Mouse (Mus musculus): Measurements from ENCODE around the gene 3110082I17Rik. TPM values are rescaled to one million over a fixed set of nuclear protein-coding genes. Genes with fewer than 3 reads are reported as not detected.

3110082I17Rik gene
- 11.0 and 14.6 TPM in 2 replicates for polyA plus RNA-seq (2012; rRNA removed)

DNA sequence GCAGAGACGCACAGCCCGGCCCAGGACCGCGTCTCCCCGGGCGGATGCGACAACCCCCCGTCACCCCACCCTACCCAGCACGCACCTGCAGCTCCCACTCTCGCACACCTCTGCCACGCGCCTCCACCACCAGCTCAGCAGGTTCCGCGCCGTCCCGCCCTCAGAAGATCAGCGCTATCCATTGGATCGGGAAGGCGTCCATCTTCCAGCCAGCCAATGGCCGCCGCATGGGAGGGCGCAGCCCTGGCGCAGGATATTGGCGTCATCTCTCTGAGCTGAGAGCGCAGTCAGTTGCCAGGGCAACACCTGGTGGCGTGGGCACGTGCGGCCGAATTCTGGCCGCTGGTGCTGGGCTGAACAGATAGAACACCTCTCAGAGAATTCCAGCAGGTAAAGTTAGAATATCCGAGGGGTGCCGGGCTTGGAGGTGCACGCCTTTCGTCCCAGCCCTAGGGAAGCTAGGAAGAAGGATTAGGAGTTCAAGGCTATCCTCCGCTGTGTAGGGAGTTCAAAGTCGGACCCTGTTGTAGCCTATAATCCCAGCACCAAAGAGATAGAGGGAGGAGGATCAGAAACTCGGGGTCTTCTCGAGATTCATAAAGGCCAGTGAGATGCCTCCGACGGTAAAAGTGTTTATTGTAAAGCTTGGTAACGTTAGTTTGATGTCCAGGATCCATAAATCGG is at the start of gene 3110082I17Rik:
Gene 3110082I17Rik, minus strand, starts transcription at position 144 of the 684 bp plus-strand sequence.

DNA sequence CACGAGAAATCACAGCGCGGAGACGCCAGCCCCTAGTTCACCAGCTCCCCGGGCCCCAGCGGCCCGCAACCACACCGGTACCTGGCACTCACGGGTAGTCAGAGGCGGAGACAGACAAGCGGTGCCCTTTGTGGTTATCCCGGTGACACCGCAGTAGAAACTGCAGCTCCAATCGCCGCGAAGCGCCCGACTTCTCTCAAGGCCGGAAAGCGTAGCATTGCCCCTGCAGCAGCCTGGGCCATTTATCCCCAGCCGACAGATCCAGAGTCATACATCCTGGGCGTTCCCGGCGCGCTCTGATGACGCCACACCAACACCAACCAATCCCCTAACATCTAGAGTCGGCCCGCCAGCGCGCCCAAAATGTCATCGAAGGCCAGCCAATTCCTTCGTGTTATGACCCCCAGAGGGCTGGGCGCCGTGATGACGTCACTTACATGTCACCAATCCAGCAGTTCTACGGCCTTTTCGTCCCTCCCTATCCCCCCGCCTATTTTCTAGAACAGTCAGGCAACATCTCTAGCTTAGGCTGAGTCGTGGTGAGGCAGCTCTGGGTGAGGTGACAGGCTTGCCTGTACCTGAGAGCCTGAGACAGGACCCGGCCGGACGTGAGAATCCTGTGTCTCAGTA is 24.0 kb upstream of the 3110082I17Rik start, which contains the start of gene Zfand2a:
Gene Zfand2a, minus strand, starts transcription at position 365 of the 630 bp plus-strand sequence.

DNA sequence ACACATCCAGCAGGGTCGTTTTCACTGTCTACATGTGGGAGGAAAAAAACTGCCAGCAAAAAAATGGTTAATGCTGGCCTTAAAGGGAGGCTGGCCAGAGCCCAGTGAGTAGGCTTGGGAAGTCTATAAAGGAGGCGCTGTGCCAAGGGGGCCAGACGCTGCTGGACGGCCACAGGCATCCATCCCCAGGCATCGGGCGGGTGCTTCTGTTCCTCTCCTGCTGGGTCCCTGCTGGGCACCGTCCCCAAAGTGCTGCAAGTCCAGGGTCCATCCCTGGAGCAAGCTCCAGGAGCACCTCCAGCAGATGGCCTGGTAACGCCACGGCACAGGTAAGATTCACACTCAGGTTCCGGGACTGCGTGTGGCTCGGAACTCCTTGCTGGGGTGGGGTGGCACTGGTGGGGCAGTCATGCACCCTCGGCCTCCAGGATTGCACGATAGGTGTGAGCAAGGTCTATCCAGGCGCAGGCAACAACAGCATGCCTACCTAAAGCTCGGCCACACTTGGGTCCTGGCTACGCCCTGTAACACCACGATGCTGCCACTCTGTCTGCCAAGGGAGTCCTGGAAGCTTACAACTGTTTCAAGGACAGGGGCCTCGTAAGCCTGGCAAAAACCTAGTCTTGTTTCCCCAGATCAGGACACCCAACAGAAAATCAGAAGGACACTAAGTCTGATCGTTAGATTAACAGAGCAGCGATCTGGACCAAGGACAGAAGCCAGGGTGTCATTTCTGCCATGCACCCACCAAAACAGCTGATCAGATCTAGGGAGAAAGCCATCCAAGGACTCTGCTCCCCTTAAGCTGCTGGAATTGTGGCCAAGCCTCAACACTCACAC is 37.1 kb downstream of the 3110082I17Rik start, which contains the start of gene Gper1:
Gene Gper1, plus strand, starts transcription at position 126 of the 840 bp plus-strand sequence.

DNA sequence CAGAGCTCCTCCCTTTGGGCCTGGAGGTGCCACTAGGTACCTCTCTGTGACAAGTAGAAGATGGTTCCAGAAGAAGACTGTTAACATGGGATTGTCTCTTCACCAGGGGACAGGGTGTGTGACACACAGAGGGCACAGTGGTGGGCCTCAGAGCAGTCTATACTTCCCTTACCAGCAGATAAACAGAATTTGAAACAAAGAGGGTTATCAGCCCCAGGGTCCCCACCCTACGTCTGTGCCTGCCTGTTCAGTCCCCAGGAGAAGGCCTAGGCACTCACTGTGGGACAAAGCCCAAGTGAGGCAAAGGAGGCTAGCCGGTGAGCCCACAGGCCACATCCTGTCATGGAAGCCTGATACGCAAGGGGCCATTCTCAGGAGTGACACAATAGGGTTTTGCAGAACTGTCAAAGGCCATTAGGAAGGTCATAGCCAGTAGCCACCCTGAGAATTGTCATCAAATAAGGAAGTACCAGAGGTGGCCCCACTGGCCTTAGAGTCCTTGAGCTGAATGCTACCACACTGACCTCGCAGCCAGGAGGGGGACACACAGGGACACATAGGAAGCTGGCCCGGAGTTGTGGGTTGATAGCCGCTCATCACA is 55.4 kb downstream of the 3110082I17Rik start, which contains the start of gene C130050O18Rik:
Gene C130050O18Rik, plus strand, starts transcription at position 480 of the 601 bp plus-strand sequence.

DNA sequence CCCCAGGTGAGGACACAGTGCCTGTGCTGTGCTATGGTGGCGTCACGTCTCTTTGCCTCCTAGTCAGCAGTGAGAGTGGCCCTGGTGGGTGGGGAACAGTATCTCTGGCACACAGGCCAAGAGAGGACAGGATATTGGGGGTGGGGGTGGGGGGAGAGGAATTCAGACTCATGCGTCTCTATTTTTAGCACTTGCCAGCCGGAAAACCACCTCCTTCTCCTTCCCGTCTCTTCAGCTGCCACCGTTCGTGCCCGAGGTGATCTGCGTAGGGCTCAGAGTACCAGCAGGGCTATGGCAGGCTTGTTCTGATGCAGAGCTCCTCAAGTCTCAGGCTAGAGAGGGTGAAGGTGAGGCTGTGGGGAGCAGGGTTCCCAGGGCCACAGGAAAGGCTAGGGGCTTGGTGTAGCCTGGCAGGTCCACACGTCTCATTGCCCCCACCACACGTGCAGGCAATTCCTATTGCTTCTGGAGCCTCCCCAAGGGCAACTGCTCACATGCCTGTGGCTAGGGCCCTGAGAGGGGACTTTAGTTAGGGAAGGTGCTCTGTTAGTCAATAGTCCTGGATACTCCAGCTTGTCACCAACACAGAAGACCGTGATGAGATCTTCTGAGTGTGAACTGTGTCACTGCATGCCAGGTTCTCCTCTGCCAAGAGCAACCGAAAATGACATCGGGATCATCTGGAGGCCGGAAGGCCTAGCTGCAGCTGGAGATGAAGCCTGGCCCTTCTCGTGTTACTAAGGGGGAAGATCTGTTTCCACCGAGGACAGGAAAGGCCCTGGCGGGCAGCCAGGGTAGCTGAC is 82.7 kb downstream of the 3110082I17Rik start, which contains the start of gene Gpr146:
Gene Gpr146, plus strand, starts transcription at position 230 of the 803 bp plus-strand sequence.

DNA sequence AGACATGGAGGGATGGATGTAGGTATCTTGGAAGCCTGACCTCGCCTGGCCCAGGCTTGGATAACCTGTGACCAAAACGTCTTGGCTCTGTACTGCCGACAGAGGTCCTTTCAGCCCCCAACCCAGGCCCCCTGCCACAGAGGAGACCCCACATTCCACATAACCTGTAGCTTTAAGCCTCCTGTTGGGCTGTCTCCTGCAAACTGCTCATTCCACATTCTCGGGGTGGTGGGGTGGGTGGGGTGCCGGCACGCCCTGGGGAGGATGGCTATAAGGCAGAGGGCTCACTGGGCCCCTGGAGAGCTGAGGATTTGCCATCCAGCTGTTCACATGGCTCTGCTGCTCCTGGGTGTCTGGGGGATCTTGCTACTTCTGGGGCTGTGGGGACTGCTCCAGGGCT is 108.0 kb downstream of the 3110082I17Rik start, which contains the start of gene Cyp2w1:
Gene Cyp2w1, plus strand, starts transcription at position 301 of the 400 bp plus-strand sequence.

DNA sequence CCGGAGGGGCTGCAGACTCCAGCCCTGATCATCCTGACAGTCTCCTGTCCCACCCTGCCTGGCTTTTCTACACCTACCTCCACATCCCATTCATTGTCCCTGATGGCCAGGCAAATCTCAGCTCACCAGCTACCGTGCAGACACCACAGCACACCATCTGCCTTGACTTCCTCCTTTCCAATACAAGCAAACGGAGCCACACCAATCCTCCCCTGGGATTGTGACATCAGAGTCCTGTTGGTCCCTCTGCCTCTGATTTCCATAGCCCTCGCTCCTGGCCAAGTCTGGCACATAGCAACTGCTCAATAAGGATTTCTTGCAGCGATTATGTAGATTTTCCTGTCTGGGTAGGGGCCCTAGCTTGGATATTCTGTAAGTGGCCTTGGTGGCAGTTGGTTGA is 109.2 kb downstream of the 3110082I17Rik start, which contains the start of gene Cox19:
Gene Cox19, minus strand, starts transcription at position 285 of the 400 bp plus-strand sequence.

DNA sequence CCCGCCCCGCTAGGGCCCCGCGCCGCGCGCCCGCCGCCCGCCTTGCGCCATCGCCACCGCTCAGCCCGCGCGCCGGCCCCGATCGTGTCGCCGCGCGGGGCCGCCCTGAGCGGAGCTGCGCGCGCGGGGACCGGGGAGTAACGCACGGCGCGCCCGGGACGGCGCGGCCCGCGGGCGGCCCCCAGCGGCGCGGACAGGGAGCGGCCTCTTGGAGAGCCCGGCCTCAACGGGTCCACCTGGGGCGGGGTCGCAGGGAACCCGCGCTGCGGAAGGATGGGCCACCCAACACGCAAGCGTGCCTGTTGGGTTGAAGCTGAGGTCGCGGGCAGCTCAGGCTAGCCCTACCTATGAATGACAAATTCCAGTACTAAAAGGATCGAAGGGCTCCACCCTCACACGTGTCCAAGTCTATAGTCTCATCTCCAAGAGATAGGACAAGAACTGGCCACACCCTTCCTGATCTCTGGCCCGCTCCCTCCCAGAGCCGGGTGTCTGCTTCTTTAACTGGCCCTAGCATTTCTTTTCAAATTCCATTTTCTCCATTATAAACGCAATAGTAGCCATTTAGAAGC is 134.8 kb downstream of the 3110082I17Rik start, which contains the start of gene Adap1:
Gene Adap1, minus strand, starts transcription at position 228 of the 572 bp plus-strand sequence.

Other genes with a start within 250 kb of the 3110082I17Rik start
- 45.1 and 47.9 TPM in 2 replicates for gene Get4, start 208.2 kb downstream of the 3110082I17Rik start, polyA plus RNA-seq (2012; rRNA removed)
- 3.9 and 4.5 TPM in 2 replicates for gene Adap1, start 134.9 kb downstream of the 3110082I17Rik start, polyA plus RNA-seq (2012; rRNA removed)
- gene Cox19, start 109.1 kb downstream of the 3110082I17Rik start, polyA plus RNA-seq (2012; rRNA removed) = 20.8 and 24.3 TPM in 2 replicates
- gene Cyp2w1, start 107.9 kb downstream of the 3110082I17Rik start, polyA plus RNA-seq (2012; rRNA removed) = not detected in 2 replicates
- gene Gpr146, start 82.8 kb downstream of the 3110082I17Rik start, polyA plus RNA-seq (2012; rRNA removed) = 13.6 and 18.2 TPM in 2 replicates
- gene C130050O18Rik, start 55.2 kb downstream of the 3110082I17Rik start, polyA plus RNA-seq (2012; rRNA removed) = 1.8 and 1.9 TPM in 2 replicates
- 0.03 and 0.05 TPM in 2 replicates for gene Gper1, start 37.4 kb downstream of the 3110082I17Rik start, polyA plus RNA-seq (2012; rRNA removed)
- 3.1 and 3.2 TPM in 2 replicates for gene Zfand2a, start 24.0 kb upstream of the 3110082I17Rik start, polyA plus RNA-seq (2012; rRNA removed)
- gene Uncx, start 83.0 kb upstream of the 3110082I17Rik start, polyA plus RNA-seq (2012; rRNA removed) = not detected in 2 replicates